Mouse (Mus musculus): ENCODE data around the gene Sit1.

Sit1 gene

GRCm38 (mm10) chr4:43483535-43484091 lies at the start of gene Sit1:
TSS of gene Sit1 (minus strand) at chr4:43483734.
- no peak for DNase-seq (ENCODE audit: low spot score in 2 of 2)

- no peak for DNase-seq (ENCODE audit: low spot score in 2 of 2)
Observed at GRCm38 (mm10) chr4:43533270-43533669, 49.7 kb upstream of the Sit1 start.

- peak; percentile 65 to 68 for DNase-seq (ENCODE audit: low spot score in 2 of 2)
Observed at GRCm38 (mm10) chr4:43530581-43530980, 47.0 kb upstream of the Sit1 start.

- DNase-seq (ENCODE audit: low spot score in 2 of 2): no peak
Observed at GRCm38 (mm10) chr4:43530081-43530501, 46.6 kb upstream of the Sit1 start.

- DNase-seq (ENCODE audit: low spot score in 2 of 2): no peak
Observed at GRCm38 (mm10) chr4:43528487-43528886, 45.0 kb upstream of the Sit1 start.

- DNase-seq (ENCODE audit: low spot score in 2 of 2): no peak
Observed at GRCm38 (mm10) chr4:43527880-43528279, 44.3 kb upstream of the Sit1 start.

- DNase-seq (ENCODE audit: low spot score in 2 of 2): peak; percentile 84 to 91
Observed at GRCm38 (mm10) chr4:43519956-43520355, 36.4 kb upstream of the Sit1 start.

GRCm38 (mm10) chr4:43519551-43519950 lies 36.0 kb upstream of the Sit1 start:
- DNase-seq (ENCODE audit: low spot score in 2 of 2): no peak

- no peak for DNase-seq (ENCODE audit: low spot score in 2 of 2)
Observed at GRCm38 (mm10) chr4:43515764-43516708, 32.5 kb upstream of the Sit1 start.

- no peak for DNase-seq (ENCODE audit: low spot score in 2 of 2)
Observed at GRCm38 (mm10) chr4:43513791-43514190, 30.3 kb upstream of the Sit1 start.

- DNase-seq (ENCODE audit: low spot score in 2 of 2): no peak
Observed at GRCm38 (mm10) chr4:43513300-43513699, 29.8 kb upstream of the Sit1 start.

GRCm38 (mm10) chr4:43512653-43513052 lies 29.1 kb upstream of the Sit1 start:
- DNase-seq (ENCODE audit: low spot score in 2 of 2): no peak

- no peak for DNase-seq (ENCODE audit: low spot score in 2 of 2)
Observed at GRCm38 (mm10) chr4:43511675-43512454, 28.3 kb upstream of the Sit1 start.

GRCm38 (mm10) chr4:43509109-43509508 lies 25.6 kb upstream of the Sit1 start:
- DNase-seq (ENCODE audit: low spot score in 2 of 2): no peak

GRCm38 (mm10) chr4:43508666-43508997 lies 25.1 kb upstream of the Sit1 start:
- no peak for DNase-seq (ENCODE audit: low spot score in 2 of 2)

- DNase-seq (ENCODE audit: low spot score in 2 of 2): no peak
Observed at GRCm38 (mm10) chr4:43507938-43508665, 24.6 kb upstream of the Sit1 start.

- no peak for DNase-seq (ENCODE audit: low spot score in 2 of 2)
Observed at GRCm38 (mm10) chr4:43506536-43507185, 23.1 kb upstream of the Sit1 start, which contains the start of gene Car9. TSS of gene Car9 (plus strand) at chr4:43506966.

- no peak for DNase-seq (ENCODE audit: low spot score in 2 of 2)
Observed at GRCm38 (mm10) chr4:43506074-43506473, 22.5 kb upstream of the Sit1 start.

GRCm38 (mm10) chr4:43504269-43504668 lies 20.7 kb upstream of the Sit1 start:
- no peak for DNase-seq (ENCODE audit: low spot score in 2 of 2)

GRCm38 (mm10) chr4:43503506-43503905 lies 20.0 kb upstream of the Sit1 start:
- no peak for DNase-seq (ENCODE audit: low spot score in 2 of 2)

GRCm38 (mm10) chr4:43503041-43503440 lies 19.5 kb upstream of the Sit1 start:
- no peak for DNase-seq (ENCODE audit: low spot score in 2 of 2)

Data from frontal cortex, postnatal 25 days (tissue).